Mouse (Mus musculus) c-Kit-negative CD71-positive TER-119-positive erythroid progenitor cells, embryonic 14.5 days (primary cell): ENCODE measurements around the gene Gzmb.
"Not testable (repeated sequence)": the region's sequence is repeated elsewhere in the genome, so short reads cannot be mapped to it uniquely, and the experiment has no call there.

Experiments used
- DNase-seq: peaks from one replicate; pipeline ENCODE4 v3.0.0-alpha.2; 2013; ENCODE audit warnings: low read depth, low spot score

The Gzmb gene

GRCm38 (mm10) chr14:56262153-56262552 is at the start of gene Gzmb:
Gene Gzmb, minus strand, starts transcription at chr14:56262260.
- DNase-seq = no peak

DNA sequence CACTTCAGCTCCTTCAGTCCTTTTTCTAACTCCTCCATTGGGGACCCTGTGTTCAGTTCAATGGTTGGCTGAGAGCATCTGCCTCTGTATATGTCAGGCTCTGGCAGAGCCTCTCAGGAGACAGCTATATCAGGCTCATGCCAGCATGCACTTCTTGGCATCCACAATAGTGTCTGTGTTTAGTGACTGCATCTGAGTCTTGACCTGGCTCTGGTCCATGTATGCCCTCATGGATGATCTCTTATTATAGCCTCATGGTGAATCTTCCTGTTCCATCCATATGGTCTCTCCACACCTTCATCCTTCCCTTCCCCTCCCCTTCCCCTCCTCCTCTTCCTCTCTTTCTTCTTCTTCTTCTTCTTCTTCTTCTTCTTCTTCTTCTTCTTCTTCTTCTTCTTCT is 49.7 kb upstream of the Gzmb start:
- DNase-seq = not testable (repeated sequence)

DNA sequence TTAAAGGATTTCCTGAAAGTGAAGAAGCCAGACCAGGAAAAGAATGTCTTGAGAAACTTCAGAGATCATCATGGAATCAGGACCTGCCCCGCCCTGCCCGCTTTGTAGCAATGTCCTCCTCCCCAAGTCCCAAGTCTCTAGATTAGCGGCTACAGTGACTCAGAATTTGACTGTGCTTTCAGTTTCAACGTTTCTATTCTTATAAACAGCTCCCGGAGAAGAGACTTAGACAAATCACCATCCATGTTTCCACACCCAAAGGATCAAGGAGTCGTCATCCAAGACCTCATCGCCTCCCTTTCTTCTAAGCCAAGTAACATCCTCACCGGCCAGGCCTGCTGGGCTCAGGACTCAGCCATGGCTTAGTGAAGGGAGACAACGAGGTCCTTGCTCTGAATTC is 48.2 kb upstream of the Gzmb start:
- DNase-seq = no peak

- peak; percentile 19 for DNase-seq
Observed at GRCm38 (mm10) chr14:56304149-56304548, 42.1 kb upstream of the Gzmb start.

- DNase-seq = no peak
Observed at GRCm38 (mm10) chr14:56303506-56304025, 41.5 kb upstream of the Gzmb start.

DNA sequence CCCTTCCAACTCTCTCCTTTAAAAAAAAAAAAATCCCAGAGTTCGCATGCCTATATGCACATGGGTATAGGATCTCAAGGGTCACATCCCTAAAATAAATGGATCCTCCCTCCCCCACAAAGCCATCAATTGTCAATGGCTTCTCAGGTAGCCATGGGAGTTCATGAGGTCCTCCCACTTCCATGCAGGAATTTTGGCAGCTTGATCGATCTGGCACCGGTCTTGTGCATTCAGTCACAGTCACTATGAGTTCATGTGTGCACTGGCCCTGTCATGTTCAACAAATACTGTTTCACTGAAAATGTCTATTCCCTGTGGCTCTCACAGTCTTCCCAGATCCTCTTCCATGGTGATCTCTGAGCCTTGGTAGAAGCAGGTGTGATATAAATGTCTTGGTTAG is 40.0 kb upstream of the Gzmb start:
- no peak for DNase-seq

GRCm38 (mm10) chr14:56296786-56297185 is 34.7 kb upstream of the Gzmb start:
- no peak for DNase-seq

GRCm38 (mm10) chr14:56296106-56296505 is 34.0 kb upstream of the Gzmb start:
- DNase-seq = no peak

DNA sequence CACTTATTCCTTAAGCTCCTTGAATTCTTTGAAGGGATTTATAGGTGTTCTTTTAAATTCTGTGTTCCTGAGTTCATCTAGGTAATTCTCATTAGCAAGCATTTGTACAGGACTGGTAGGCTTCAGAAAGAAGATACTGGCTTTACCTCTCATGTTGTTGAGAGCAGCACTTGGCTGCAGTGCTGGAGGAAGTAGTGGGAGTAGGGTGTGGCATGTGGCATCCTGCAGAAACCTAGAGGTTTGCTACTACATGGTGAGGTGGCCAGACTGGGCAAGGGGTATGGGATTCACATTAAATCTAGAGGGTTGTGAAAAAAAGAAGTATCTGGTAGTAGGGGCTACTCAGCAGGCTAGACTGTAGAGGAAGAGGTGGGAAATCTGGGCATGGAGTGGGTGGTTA is 31.1 kb upstream of the Gzmb start:
- no peak for DNase-seq

DNA sequence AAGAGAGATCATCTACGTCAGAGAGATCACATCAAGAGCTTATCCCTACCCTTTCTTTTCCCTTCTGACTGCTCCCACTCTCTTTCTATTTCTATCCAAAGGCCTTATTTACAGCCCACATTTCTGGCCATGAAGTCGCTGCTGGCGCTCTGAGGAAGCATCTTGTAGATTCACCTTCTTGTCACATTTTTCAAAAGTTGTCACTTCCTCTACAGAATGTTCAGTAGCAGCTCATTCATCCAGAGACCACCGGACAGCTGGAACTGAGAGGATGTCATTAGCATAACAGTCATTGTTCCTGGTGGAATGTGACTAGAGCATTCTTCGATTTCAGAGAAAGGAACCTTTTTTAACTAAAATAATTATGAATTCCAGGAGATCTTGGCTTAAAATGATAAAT is 26.6 kb upstream of the Gzmb start:
- no peak for DNase-seq

GRCm38 (mm10) chr14:56287806-56288205 is 25.7 kb upstream of the Gzmb start:
- no peak for DNase-seq

DNA sequence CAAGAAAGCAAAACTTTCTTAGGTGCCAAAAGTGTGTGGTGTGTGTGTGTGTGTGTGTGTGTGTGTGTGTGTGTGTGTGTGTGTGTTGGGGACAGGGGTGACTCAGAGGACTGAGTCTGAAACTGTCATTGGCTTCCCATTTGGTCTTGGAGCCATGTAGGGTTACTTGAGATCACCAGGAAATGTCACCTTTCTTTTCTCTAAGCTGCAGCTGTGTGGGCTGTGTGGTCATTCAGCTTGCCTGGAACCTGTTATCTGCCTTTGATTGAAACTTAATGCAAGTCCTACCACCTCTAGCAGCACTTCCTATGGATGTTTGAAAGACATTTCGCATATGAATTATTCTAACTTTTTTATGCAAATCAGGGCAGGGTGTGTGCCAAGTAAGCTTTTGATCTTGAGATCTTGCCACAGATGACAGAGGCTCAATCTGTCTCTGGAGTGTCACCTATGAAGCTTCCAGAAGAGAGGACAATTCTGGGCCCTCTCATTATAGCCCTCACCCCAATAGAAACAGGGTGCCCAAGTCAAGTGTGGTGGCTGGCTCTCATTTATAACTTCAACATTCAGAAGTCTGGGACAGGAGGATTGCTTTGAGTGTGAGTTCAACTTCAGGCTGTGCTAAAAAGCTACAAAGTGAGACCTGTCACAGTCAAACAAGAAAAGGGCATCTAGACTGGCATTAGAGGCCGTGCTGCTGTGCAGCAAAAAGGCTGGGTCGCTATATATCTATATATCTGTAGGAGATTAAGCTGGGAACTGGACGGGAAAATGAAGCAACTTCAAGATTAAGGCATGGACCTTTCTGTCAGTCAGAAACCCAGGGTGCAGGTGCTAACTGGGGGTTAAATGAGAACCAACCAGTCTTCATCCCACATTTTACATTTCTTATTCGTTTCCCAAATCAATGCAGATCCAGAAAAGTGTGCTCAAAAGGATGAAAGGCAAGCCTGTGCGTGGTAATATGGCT is 22.6 kb upstream of the Gzmb start:
- DNase-seq = no peak

- DNase-seq = no peak
Observed at GRCm38 (mm10) chr14:56283816-56284215, 21.8 kb upstream of the Gzmb start.

DNA sequence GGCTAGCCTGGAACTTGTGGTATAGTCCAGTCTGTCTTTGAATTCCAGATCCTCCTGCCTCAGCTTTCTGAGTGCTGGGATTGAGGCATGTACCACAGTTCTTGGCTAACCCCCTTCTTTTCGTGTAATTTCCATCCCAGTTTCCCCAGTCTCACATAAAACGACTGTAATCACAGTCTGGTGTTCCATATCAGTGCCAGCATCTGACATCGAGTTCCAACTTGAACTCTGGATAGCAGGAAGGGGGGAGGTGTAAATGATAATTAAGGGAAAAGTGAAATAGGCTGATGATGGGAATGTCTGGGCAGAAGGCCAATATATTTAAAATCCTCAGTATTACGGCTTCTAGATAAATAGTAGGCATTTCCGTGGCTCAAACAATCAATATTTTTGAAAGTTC is 19.0 kb upstream of the Gzmb start:
- no peak for DNase-seq

DNA sequence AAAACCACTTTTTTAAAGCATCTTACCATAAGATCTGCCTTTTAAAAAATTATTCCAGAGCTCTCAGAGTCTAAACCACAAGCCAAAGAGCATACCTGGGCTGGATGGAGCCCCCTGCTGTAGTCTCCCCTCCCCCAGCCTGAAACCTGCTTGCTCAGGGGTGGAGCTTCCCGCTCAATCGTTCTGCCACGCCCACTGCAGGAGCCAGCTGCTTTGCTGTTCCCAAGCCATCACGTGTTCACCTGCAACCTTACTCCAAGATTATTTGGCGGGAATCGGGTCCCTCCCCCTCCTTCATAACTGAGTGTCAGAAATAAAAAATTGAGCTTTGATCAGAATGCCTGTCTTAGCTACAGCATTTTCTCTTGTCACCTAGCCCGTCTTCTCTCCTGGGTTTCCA is 16.6 kb upstream of the Gzmb start:
- DNase-seq = not testable (repeated sequence)

DNA sequence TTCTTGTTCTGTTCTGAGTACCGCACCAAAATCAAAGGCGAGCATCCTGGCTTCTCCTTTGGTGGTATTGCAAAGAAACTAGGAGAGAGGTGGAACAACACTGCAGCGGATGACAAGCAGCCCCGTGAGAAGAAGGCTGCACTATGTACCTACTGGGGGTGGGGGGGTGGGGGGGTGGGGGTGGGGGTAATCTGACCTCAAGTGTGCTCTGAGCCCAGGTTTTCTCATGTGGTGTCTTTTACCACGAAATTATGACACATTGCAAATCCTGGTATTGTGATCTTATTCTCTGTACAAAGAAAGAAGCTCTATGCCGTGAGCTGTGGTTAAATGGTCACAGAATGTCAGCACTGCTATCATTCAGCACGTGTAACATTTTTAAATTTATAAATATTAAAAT is 14.0 kb upstream of the Gzmb start:
- DNase-seq = not testable (repeated sequence)

DNA sequence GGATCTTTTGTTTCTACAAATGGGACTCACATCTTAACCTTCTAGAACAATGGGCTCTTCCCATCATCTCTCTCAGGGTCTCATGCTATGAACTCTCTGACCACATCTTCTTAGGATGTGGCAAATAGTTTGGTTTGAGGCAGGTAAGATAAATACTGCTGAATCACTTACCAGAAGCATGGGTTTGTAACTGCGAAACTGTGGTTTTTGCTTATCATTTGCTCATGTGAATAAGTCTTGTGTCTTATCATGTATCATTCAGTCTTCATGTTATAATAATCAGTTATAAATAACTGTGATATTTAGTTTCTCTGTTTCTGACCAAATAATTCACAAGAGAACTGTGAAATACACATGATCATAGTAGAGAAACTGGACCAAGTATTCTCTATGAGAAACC is 4.0 kb upstream of the Gzmb start:
- no peak for DNase-seq

- DNase-seq = no peak
Observed at GRCm38 (mm10) chr14:56240409-56240808, 21.7 kb downstream of the Gzmb start.

DNA sequence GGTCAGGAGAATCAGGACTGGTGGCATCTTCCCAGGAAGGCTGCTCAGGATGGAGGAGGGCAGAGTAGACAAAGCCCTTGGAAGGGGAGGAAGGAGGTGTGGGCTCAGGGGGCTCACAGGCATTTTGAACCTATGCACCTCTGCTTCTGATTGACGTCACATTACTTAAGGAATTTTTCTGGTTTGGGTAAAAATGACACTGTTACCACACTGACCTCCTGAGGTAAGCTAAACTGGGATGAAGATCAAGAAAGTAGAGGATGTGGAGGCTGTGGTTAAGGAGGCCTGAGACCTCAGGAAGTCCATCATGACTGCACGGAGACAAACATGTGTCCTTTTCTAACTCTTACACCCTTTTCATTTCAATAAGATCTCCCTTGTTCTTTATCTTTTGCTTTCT is 27.5 kb downstream of the Gzmb start, which contains the start of gene Gzmc:
Gzmc (minus strand) TSS at position 101 of the 400 bp plus-strand sequence.
- DNase-seq = no peak

DNA sequence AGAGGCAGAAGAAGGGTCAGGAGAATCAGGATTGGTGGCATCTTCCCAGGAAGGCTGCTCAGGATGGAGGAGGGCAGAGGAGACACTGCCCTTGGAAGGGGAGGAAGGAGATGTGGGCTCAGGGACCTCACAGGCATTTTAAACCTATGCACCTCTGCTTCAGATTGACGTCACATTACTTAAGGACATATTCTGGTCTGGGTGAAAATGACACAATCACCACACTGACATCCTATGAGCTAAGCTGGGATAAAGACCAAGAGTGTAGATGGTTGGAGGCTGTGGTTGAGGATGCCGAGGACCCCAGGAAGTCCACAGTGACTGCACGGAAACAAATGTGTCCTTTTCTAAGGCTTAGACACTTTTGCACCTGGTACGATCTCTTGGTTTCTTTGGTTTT is 50.7 kb downstream of the Gzmb start, which contains the start of gene Gzmf:
Gzmf (minus strand) TSS at position 101 of the 400 bp plus-strand sequence.
- no peak for DNase-seq
